In the genomic region with DNA sequence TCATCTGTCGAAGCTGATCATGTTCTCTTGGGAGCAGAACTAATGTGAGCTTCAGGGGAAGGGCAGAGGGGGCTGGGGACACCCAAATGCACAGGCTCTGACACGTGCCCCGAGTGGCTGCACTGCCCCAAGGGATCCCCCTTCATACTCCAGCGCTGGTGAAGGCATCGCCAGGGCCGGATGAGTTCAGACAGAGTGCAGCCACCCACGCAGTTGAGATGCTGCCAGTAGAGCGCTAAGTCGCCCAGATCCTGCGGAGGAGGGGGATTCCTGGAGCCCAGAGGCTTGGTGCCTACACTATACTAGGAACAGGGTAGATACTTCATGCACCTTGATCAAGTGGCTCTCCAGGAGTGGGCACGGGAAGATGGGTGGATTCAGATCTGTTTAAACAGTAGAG, we compare ENCODE assay signal across 9 mouse cellular contexts.
DNase-seq lines count a peak whose midpoint lies in the region; ATAC-seq and TF ChIP-seq lines count a peak whose summit lies in the region.
"Had no signal": no experiment of that assay in that cellular context is flagged by ENCODE, and none has a peak within 500 bp of the region (broad histone marks: within the 10 kb centered on the region; RNA-seq: fewer than 3 reads in every experiment).

No protein-coding gene starts in this region.

- H3K4me2 ChIP-seq in intestine, embryonic 15.5 days (replicated peaks): no peak overlapping the region
- no peak overlapping the region for H3K4me2 ChIP-seq in intestine, postnatal 0 days (replicated peaks; ENCODE audit: low read depth)
- H3K4me2 ChIP-seq in lung, postnatal 0 days (replicated peaks; ENCODE audit: low read depth, low read length): no peak overlapping the region

- H3K4me1 ChIP-seq in intestine, embryonic 15.5 days (replicated peaks): no peaks in the 10 kb centered on the region
- no peaks in the 10 kb centered on the region for H3K4me1 ChIP-seq in intestine, postnatal 0 days (replicated peaks; ENCODE audit: control insufficient read depth, insufficient read depth, low read length)
- no peaks in the 10 kb centered on the region for H3K4me1 ChIP-seq in lung, postnatal 0 days (ENCODE audit: insufficient read depth, low read depth, low read length)
- H3K4me1 ChIP-seq: megakaryocyte, embryonic 14.5 days had no signal

- DNase-seq in brain, adult 2 months (ENCODE audit: low read depth, low spot score): peak; percentile 84
- peak; percentile 30 to 43 for DNase-seq in heart, adult 9 months (ENCODE audit: low spot score in 2 of 2)
- peak; percentile 12 for DNase-seq in lung, postnatal 0 days (ENCODE audit: low spot score)
- DNase-seq in c-Kit-positive CD71-positive TER-119-positive erythroid progenitor cells, embryonic 14.5 days (ENCODE audit: low spot score): no peak
- no peak for DNase-seq in adrenal gland, postnatal 36 days
- no peak for DNase-seq in cerebellum, adult 11-12 months

- H3K9ac ChIP-seq in intestine, embryonic 15.5 days: no peak overlapping the region
- no peak overlapping the region for H3K9ac ChIP-seq in intestine, postnatal 0 days (ENCODE audit: low read depth, low read length)
- H3K9ac ChIP-seq in lung, postnatal 0 days (replicated peaks; ENCODE audit: low read depth): no peak overlapping the region

- WGBS in intestine, embryonic 15.5 days: 46% methylated on average over 11 of the region's 11 CpGs
- WGBS in intestine, postnatal 0 days: 56% methylated on average over 11 of the region's 11 CpGs
- WGBS in lung, postnatal 0 days: 24% methylated on average over 11 of the region's 11 CpGs

- TF ChIP-seq EP300 in lung, postnatal 0 days (IDR thresholded peaks at IDR 0.05): no peak

- no peak overlapping the region for H3K27ac ChIP-seq in intestine, embryonic 15.5 days
- H3K27ac ChIP-seq in intestine, postnatal 0 days (ENCODE audit: low read depth, low read length): no peak overlapping the region
- H3K27ac ChIP-seq in lung, postnatal 0 days (ENCODE audit: low read length): no peak overlapping the region

- no peak for TF ChIP-seq CTCF in intestine, postnatal 0 days (IDR thresholded peaks at IDR 0.05; ENCODE audit: low read depth)
- TF ChIP-seq CTCF in lung, postnatal 0 days (IDR thresholded peaks at IDR 0.05): no peak

- ATAC-seq in intestine, embryonic 15.5 days: peak; percentile 55; the same call in 1 of the 2 replicates
- no peak for ATAC-seq in intestine, postnatal 0 days
- ATAC-seq in lung, postnatal 0 days: peak; percentile 37; the same call in 1 of the 2 replicates

- H3K9me3 ChIP-seq in intestine, embryonic 15.5 days: no peaks in the 10 kb centered on the region
- H3K9me3 ChIP-seq in intestine, postnatal 0 days (ENCODE audit: control insufficient read depth): no peaks in the 10 kb centered on the region
- no peaks in the 10 kb centered on the region for H3K9me3 ChIP-seq in lung, postnatal 0 days (ENCODE audit: low read length)
- H3K9me3 ChIP-seq: megakaryocyte, embryonic 14.5 days had no signal

- H3K27me3 ChIP-seq in intestine, embryonic 15.5 days (replicated peaks): peaks cover 23% of the 10 kb centered on the region
- no peaks in the 10 kb centered on the region; the same call in 1 of the 2 replicates for H3K27me3 ChIP-seq in intestine, postnatal 0 days (replicated peaks; ENCODE audit: control insufficient read depth, insufficient read depth, low read length)
- H3K27me3 ChIP-seq in lung, postnatal 0 days (replicated peaks; ENCODE audit: insufficient read depth, low read length): peaks cover 4% of the 10 kb centered on the region; the same call in 1 of the 2 replicates

- no peaks in the 10 kb centered on the region for H3K36me3 ChIP-seq in intestine, embryonic 15.5 days
- no peaks in the 10 kb centered on the region for H3K36me3 ChIP-seq in intestine, postnatal 0 days (ENCODE audit: control insufficient read depth, insufficient read depth)
- no peaks in the 10 kb centered on the region for H3K36me3 ChIP-seq in lung, postnatal 0 days (ENCODE audit: insufficient read depth, low read length)

- H3K4me3 ChIP-seq in intestine, embryonic 15.5 days (replicated peaks): no peak overlapping the region
- no peak overlapping the region for H3K4me3 ChIP-seq in intestine, postnatal 0 days (ENCODE audit: low read depth, low read length)
- no peak overlapping the region for H3K4me3 ChIP-seq in lung, postnatal 0 days (ENCODE audit: low read depth, low read length)
- H3K4me3 ChIP-seq: megakaryocyte, embryonic 14.5 days had no signal

Comparison
In these comparisons a context has a peak if more than half of its experiments do, and no peak if none do; other contexts are left out.
1. DNase-seq: peak in brain, adult 2 months (single experiment), heart, adult 9 months (2 of 2) and lung, postnatal 0 days (single experiment); none in c-Kit-positive CD71-positive TER-119-positive erythroid progenitor cells, embryonic 14.5 days (single experiment), adrenal gland, postnatal 36 days (0 of 2) and cerebellum, adult 11-12 months (single experiment).